Mouse (Mus musculus): Measurements from ENCODE around the gene Wnt5b. TPM values are rescaled to one million over a fixed set of nuclear protein-coding genes. Genes with fewer than 3 reads are reported as not detected.

Wnt5b gene
- polyA plus RNA-seq, 1 experiment from 2014 or later = 8.9 TPM

- H3K36me3 ChIP-seq = no peaks in the 10 kb centered on the region
- no peak overlapping the region for H3K4me3 ChIP-seq
- H3K9ac ChIP-seq = no peak overlapping the region
- H3K27ac ChIP-seq (ENCODE audit: poor library complexity, severe bottlenecking) = no peak overlapping the region
- WGBS = 97% methylated on average over 1 of the region's 1 CpGs
- ATAC-seq (ENCODE audit: insufficient number of reproducible peaks, low FRiP score) = no peak
- peaks cover 18% of the 10 kb centered on the region for H3K4me1 ChIP-seq (replicated peaks)
- H3K4me2 ChIP-seq = no peak overlapping the region
- no peaks in the 10 kb centered on the region for H3K9me3 ChIP-seq (replicated peaks)
- no peaks in the 10 kb centered on the region for H3K27me3 ChIP-seq (replicated peaks)
Observed at GRCm38 (mm10) chr6:119385668-119386067, 158.5 kb downstream of the Wnt5b start.

Other genes starting within 250 kb of the Wnt5b start
- gene Lrtm2, start 213.6 kb downstream of the Wnt5b start, polyA plus RNA-seq (2016; fragmentation: Nextera tagmentation; extraction: Ambion mirVana) = 0.05 and 0.15 TPM in 2 replicates
- gene Adipor2, start 126.6 kb downstream of the Wnt5b start, polyA plus RNA-seq (2016; fragmentation: Nextera tagmentation; extraction: Ambion mirVana) = 27.8 and 30.2 TPM in 2 replicates
- 4.0 and 4.1 TPM in 2 replicates for gene Fbxl14, start 64.7 kb downstream of the Wnt5b start, polyA plus RNA-seq (2016; fragmentation: Nextera tagmentation; extraction: Ambion mirVana)